Mouse (Mus musculus): ENCODE results near the gene Kif21b.

- TF ChIP-seq TAL1 (IDR thresholded peaks at IDR 0.05; ENCODE audit: low read length), result no peak
- no peak for TF ChIP-seq GATA1 (IDR thresholded peaks at IDR 0.05; ENCODE audit: low read length)
Measured at GRCm38 (mm10) chr1:136177085-136177484, 45.9 kb downstream of the Kif21b start.

All from erythroblast, embryonic 14.5 days (primary cell).